Mouse (Mus musculus) myocyte (in vitro differentiated cells): ENCODE results near the gene Ppp2ca.

ENCODE experiments used
- MAX ChIP-seq: IDR thresholded peaks from one replicate; pipeline ENCODE4 v1.6.1; 2011; ENCODE audit warnings: low read depth, mild to moderate bottlenecking, control low read depth
- POLR2AphosphoS2 ChIP-seq: IDR thresholded peaks from one replicate; pipeline ENCODE4 v1.6.1; 2011; ENCODE audit warnings: low read depth, control low read depth; ENCODE audit not compliant: insufficient read length

DNA sequence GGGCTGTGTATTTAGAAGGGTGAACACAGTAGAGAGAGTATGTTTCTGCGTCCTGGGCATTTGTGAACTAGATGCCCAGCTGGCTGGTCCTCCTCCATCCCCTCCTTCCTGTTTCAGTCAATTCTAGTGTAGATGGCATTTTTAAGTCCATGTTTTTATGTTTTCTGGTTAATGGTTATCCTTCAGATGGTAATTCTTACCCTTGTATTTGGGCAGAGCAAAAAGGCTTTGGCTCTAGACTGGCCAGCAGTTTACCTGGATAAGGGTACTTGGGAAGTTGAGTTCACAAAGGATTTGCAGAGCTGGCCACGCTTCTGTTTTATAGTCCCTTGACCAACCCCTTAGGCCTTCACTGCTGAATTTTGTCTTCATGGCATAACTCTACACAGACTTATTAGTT, 7.6 kb downstream of the Ppp2ca start:
- TF ChIP-seq MAX (no peak), POLR2AphosphoS2 (no peak)
